Mouse (Mus musculus) liver, embryonic 11.5 days (tissue): ENCODE data around the gene Nipal1. TPM values are rescaled to one million over a fixed set of nuclear protein-coding genes. Genes with fewer than 3 reads are reported as not detected.
A peak's percentile ranks its signal among the peaks of the same experiment; 100 is the strongest.

ENCODE experiments used
- ATAC-seq: fragments of 200-750 bp; cut with Nextera tagmentation; replicated peaks from 2 replicates; pipeline ENCODE4 v1.8.0; 2017; ENCODE audit warnings: moderate number of reproducible peaks, mild to moderate bottlenecking, moderate TSS enrichment, moderate library complexity; ENCODE audit not compliant: low FRiP score
- DNase-seq: peaks from one replicate; pipeline ENCODE4 v3.0.0-alpha.2; 2017; ENCODE audit warnings: low spot score
- H3K27ac ChIP-seq: fragments of 300-500 bp; sonication (generic); 2 replicates; pipeline ENCODE4 v1.5.1; 2014; ENCODE audit warnings: mild to moderate bottlenecking, low read depth, low read length, control low read depth
- H3K27me3 ChIP-seq: fragments of 300-500 bp; sonication (generic); replicated peaks from 2 replicates; pipeline ENCODE4 v1.6.1; 2014; ENCODE audit warnings: low read length, mixed read lengths; ENCODE audit not compliant: control insufficient read depth, insufficient read depth
- H3K36me3 ChIP-seq: fragments of 300-500 bp; sonication (generic); 2 replicates; pipeline ENCODE4 v1.6.1; 2014; ENCODE audit warnings: mild to moderate bottlenecking, low read length, moderate library complexity, mixed read lengths; ENCODE audit not compliant: control insufficient read depth, insufficient read depth
- H3K4me1 ChIP-seq: fragments of 300-500 bp; sonication (generic); replicated peaks from 2 replicates; pipeline ENCODE4 v1.6.1; 2014; ENCODE audit warnings: low read length, mixed read lengths; ENCODE audit not compliant: control insufficient read depth, insufficient read depth
- H3K4me2 ChIP-seq: fragments of 300-500 bp; sonication (generic); 2 replicates; pipeline ENCODE4 v1.6.1; 2014; ENCODE audit warnings: mild to moderate bottlenecking, control low read depth, moderate library complexity
- H3K4me3 ChIP-seq: fragments of 300-500 bp; sonication (generic); 2 replicates; pipeline ENCODE4 v1.5.1; 2014; ENCODE audit warnings: low read depth, low read length, control low read depth
- H3K9ac ChIP-seq: fragments of 300-500 bp; sonication (generic); 2 replicates; pipeline ENCODE4 v1.6.1; 2014; ENCODE audit warnings: low read depth, low read length, control low read depth
- H3K9me3 ChIP-seq: fragments of 300-500 bp; sonication (generic); 2 replicates; pipeline ENCODE4 v1.6.1; 2016; ENCODE audit warnings: low read length, inconsistent platforms, mixed read lengths; ENCODE audit not compliant: control insufficient read depth
- WGBS: fragments of 180-500 bp; shearing (Covaris S2); extraction: QIAGEN DNeasy Blood & Tissue Kit; methylation state at CpG from one replicate; pipeline ENCODE4 v1.1.7; 2014; 5-methylcytosine and 5-hydroxymethylcytosine counted together
- polyA plus RNA-seq: library from polyadenylated mRNA; unstranded; fragments of >200 nt; fragmentation: Nextera tagmentation; extraction: Ambion mirVana; gene quantifications from 2 replicates; pipeline ENCODE4 v1.2.1, GENCODE M21; 2014

Gene Nipal1
- polyA plus RNA-seq, 1 experiment from 2014 or later = 0.92 TPM

DNA sequence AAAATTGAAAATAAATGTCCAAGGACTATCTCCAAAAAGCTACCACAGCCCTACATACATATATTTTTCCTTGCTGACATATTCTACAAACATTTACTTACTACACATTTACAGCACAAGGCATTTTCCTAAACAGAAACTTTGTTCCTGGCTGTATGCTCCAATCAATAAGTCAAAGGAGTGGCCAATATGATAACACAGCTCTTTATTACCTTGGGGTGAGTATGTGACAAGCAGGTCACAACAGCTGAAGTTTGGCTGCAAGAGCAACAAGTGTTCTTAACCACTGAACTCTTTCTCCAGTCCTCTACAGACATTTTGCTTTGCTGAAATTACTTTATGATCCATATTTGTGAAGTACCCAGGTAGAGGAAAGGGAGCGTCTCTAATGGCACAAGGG is 7.5 kb upstream of the Nipal1 start:
- H3K4me1 ChIP-seq = no peaks in the 10 kb centered on the region
- 90% methylated on average over 1 of the region's 1 CpGs for WGBS

DNA sequence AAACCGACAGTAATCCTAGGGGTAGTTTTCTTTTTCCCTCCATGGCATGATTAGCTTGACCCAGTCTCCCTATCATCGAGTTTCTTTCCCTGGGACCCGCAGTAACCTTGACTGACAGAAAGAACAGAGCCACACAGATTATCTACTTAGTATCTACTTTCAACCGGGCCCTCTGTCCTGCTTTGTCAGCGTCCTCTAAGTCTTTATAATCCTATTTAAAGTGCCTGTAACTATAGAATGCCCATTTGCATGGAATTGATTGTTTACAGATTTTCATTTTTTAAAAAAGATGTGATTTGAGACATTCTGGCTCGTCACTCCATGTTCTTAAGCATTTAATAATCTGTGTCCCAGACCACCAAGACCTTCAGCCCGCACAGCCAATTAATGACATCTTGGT is 3.9 kb upstream of the Nipal1 start:
- no peaks in the 10 kb centered on the region; the same call in 1 of the 2 replicates for H3K4me1 ChIP-seq
- no peak for DNase-seq
- ATAC-seq = no peak
- H3K4me3 ChIP-seq = no peak overlapping the region
- WGBS = 67% methylated on average over 7 of the region's 7 CpGs
- H3K27ac ChIP-seq = no peak overlapping the region
- no peak overlapping the region for H3K9ac ChIP-seq
- H3K36me3 ChIP-seq = no peaks in the 10 kb centered on the region
- no peaks in the 10 kb centered on the region for H3K9me3 ChIP-seq
- peaks cover 7% of the 10 kb centered on the region; the same call in 1 of the 2 replicates for H3K27me3 ChIP-seq
- no peak overlapping the region for H3K4me2 ChIP-seq

More for the DNA sequence above, 7.5 kb upstream of the Nipal1 start:
- Histone ChIP-seq H3K27me3 (no peaks in the 10 kb centered on the region), H3K4me2 (no peak overlapping the region), H3K27ac (no peak overlapping the region), H3K36me3 (no peaks in the 10 kb centered on the region), H3K9ac (no peak overlapping the region), H3K4me3 (no peak overlapping the region), H3K9me3 (no peaks in the 10 kb centered on the region)
- DNase-seq (no peak), ATAC-seq (no peak)

DNA sequence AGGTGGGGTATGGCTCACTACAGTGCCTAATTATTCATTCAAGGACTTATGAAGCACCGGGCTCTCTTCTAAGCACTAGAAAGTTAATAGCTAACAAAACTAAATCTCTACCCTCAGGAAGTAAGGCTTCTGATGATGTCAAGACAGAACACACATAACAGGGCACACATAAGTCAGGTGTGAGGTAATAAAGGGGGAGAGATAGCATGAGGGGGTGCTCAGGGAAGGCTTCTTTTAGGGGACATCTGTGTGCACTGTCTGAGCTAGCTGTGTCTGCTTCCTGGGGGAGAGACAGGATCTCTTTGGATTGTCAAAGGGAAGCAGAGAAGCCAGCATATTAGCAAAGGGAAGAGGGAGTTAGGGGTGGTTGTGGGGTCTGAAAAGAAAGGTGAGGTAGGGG is 3.4 kb upstream of the Nipal1 start, which contains the start of gene Cnga1:
Gene Cnga1, minus strand, starts transcription at position 101 of the 400 bp plus-strand sequence.
- H3K4me2 ChIP-seq = no peak within 1 kb of the TSS
- no peaks in the 10 kb centered on the region for H3K9me3 ChIP-seq
- 84% methylated on average over 1 of the region's 1 CpGs for WGBS
- no peak for ATAC-seq
- H3K4me3 ChIP-seq = no peak within 1 kb of the TSS
- no peak within 1 kb of the TSS for H3K27ac ChIP-seq
- DNase-seq = no peak
- H3K9ac ChIP-seq = no peak within 1 kb of the TSS
- peaks cover 9% of the 10 kb centered on the region; the same call in 1 of the 2 replicates for H3K27me3 ChIP-seq
- no peaks in the 10 kb centered on the region for H3K36me3 ChIP-seq
- H3K4me1 ChIP-seq = no peaks in the 10 kb centered on the region; the same call in 1 of the 2 replicates

- Histone ChIP-seq H3K9me3 (no peaks in the 10 kb centered on the region), H3K4me3 (no peak overlapping the region), H3K36me3 (no peaks in the 10 kb centered on the region), H3K4me1 (no peaks in the 10 kb centered on the region; the same call in 1 of the 2 replicates), H3K27ac (no peak overlapping the region), H3K4me2 (no peak overlapping the region), H3K9ac (no peak overlapping the region), H3K27me3 (peaks cover 9% of the 10 kb centered on the region)
- no peak for DNase-seq
- no peak for ATAC-seq
- 40% methylated on average over 10 of the region's 10 CpGs for WGBS
These were observed 1.5 kb upstream of the Nipal1 start for GRCm38 (mm10) chr5:72646131-72646530.

- DNase-seq (no peak), ATAC-seq (no peak)
- Histone ChIP-seq H3K4me3 (peak overlapping the region; percentile 47), H3K27me3 (peaks cover 9% of the 10 kb centered on the region), H3K9me3 (no peaks in the 10 kb centered on the region), H3K9ac (no peak overlapping the region), H3K4me1 (no peaks in the 10 kb centered on the region; the same call in 1 of the 2 replicates), H3K27ac (no peak overlapping the region), H3K36me3 (no peaks in the 10 kb centered on the region), H3K4me2 (peak overlapping the region; percentile 72)
- 33% methylated on average over 10 of the region's 10 CpGs for WGBS
These were observed 599 bp upstream of the Nipal1 start for GRCm38 (mm10) chr5:72646996-72647395.

- peak overlapping the region; percentile 72 for H3K4me2 ChIP-seq
- H3K27me3 ChIP-seq = peaks cover 9% of the 10 kb centered on the region
- DNase-seq = peak; percentile 34
- WGBS = 8% methylated on average over 18 of the region's 18 CpGs
- no peak overlapping the region for H3K9ac ChIP-seq
- H3K36me3 ChIP-seq = no peaks in the 10 kb centered on the region
- ATAC-seq = peak; percentile 67
- H3K4me1 ChIP-seq = no peaks in the 10 kb centered on the region; the same call in 1 of the 2 replicates
- H3K27ac ChIP-seq = no peak overlapping the region
- no peaks in the 10 kb centered on the region for H3K9me3 ChIP-seq
- peak overlapping the region; percentile 47 for H3K4me3 ChIP-seq
These were observed 482 bp downstream of the Nipal1 start for GRCm38 (mm10) chr5:72647958-72648595.

GRCm38 (mm10) chr5:72648987-72649735 is 1.6 kb downstream of the Nipal1 start:
- Histone ChIP-seq H3K27ac (no peak overlapping the region), H3K4me1 (no peaks in the 10 kb centered on the region; the same call in 1 of the 2 replicates), H3K27me3 (peaks cover 9% of the 10 kb centered on the region), H3K4me3 (no peak overlapping the region), H3K9me3 (no peaks in the 10 kb centered on the region), H3K4me2 (no peak overlapping the region), H3K9ac (no peak overlapping the region), H3K36me3 (no peaks in the 10 kb centered on the region)
- DNase-seq (no peak), ATAC-seq (no peak)
- WGBS = 78% methylated on average over 9 of the region's 9 CpGs

GRCm38 (mm10) chr5:72653068-72653674 is 5.6 kb downstream of the Nipal1 start:
- Histone ChIP-seq H3K4me2 (no peak overlapping the region), H3K27me3 (peaks cover 6% of the 10 kb centered on the region), H3K9me3 (no peaks in the 10 kb centered on the region), H3K4me3 (no peak overlapping the region), H3K4me1 (no peaks in the 10 kb centered on the region), H3K27ac (no peak overlapping the region), H3K36me3 (no peaks in the 10 kb centered on the region), H3K9ac (no peak overlapping the region)
- DNase-seq (no peak), ATAC-seq (no peak)
- 71% methylated on average over 10 of the region's 10 CpGs for WGBS
